Mouse (Mus musculus): ENCODE data around the gene Focad.

Gene Focad

DNA sequence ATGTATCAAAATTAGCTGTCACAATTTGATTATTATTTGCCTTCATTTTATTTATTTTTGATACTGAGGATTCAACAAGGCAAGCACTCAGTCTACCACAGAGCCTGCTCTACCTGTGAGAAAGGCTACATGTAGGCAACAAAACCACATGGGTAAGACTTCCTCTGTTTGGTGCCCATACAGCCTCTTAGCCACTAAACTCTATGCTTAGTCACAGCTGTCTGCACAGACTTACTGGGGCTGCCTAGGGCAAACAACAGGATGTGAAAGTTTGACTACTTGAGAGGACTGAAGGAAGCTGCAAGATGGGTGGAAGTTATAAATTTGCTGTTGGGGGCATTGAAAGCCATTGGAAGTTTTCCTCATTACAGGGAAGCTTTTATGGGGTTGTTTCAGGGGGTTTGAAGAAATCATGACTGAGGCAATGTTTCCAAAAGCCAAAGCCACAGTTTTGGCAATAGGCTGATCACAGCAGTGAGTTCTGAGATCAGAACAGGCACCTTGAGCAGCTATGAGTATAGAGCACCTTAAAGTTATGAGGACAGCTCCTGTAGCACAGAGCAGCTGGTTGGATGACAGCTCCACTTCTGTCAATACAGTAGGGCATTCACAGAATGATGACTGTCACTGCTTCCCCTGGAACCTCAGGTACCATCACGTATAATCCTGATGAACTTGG is 355.8 kb downstream of the Focad start:
- peak; percentile 40 for DNase-seq (ENCODE audit: low read depth, low spot score)

DNA sequence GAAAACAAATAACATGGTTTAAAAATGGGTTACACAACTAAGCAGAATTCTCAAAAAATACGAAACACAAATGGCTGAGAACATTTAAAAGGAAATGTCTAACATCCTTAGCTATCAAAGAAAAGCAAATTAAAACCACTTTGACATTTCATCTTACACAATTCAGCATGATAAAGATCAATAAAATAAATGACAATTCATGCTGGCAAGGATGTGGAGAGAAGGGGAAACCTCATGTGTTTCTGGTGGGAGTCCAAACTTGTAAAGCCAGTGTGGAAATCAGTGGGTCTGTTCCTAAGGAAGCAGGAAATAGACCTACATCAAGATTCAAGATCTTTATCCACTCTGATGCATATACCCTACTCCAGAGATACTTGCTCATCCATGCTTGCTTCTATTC is 363.7 kb downstream of the Focad start:
- no peak for DNase-seq (ENCODE audit: low read depth, low spot score)

DNA sequence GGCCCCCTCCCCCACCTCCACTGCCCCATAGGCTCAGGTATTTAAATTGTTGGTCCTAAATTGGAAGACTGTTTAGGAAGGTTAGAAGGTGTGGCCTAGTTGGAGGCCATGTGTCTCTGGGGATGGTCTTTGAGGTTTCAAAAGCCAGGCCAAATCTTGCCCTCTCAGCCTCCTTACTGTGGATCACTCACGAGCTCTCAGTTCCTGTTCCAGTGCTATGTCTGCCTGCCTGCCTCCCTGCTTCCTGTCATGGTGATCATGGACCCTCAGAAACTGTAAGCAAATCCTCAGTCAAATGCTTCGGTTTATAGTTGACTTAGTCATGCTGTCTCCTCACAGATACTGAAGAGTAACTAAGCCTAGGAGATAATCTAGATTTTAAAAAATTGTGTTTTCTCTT is 364.2 kb downstream of the Focad start:
- DNase-seq (ENCODE audit: low read depth, low spot score) = no peak

Data from 3T3-L1 (cell line).